Mouse (Mus musculus): ENCODE measurements around the gene Fbxw10. TPM values are rescaled to one million over a fixed set of nuclear protein-coding genes. Genes with fewer than 3 reads are reported as not detected.
A peak's percentile ranks its signal among the peaks of the same experiment; 100 is the strongest.

Fbxw10 gene
- polyA plus RNA-seq, 1 experiment from 2014 or later, result 0.49 TPM

- Histone ChIP-seq H3K4me1 (peaks cover 32% of the 10 kb centered on the region), H3K4me2 (peak within 1 kb of the TSS; percentile 79), H3K9ac (peak within 1 kb of the TSS; percentile 41), H3K27me3 (no peaks in the 10 kb centered on the region), H3K9me3 (no peaks in the 10 kb centered on the region), H3K4me3 (peak within 1 kb of the TSS; percentile 54), H3K36me3 (no peaks in the 10 kb centered on the region), H3K27ac (peak within 1 kb of the TSS; percentile 87)
- ATAC-seq (ENCODE audit: borderline replicate concordance, extremely low read depth, low FRiP score, low TSS enrichment), result peak; percentile 89
- 1% methylated on average over 15 of the region's 15 CpGs for WGBS
Measured at GRCm38 (mm10) chr11:62820059-62820541, 26.8 kb upstream of the Fbxw10 start, which contains the start of gene Trim16. Gene Trim16 (plus strand): TSS chr11:62820231.

DNA sequence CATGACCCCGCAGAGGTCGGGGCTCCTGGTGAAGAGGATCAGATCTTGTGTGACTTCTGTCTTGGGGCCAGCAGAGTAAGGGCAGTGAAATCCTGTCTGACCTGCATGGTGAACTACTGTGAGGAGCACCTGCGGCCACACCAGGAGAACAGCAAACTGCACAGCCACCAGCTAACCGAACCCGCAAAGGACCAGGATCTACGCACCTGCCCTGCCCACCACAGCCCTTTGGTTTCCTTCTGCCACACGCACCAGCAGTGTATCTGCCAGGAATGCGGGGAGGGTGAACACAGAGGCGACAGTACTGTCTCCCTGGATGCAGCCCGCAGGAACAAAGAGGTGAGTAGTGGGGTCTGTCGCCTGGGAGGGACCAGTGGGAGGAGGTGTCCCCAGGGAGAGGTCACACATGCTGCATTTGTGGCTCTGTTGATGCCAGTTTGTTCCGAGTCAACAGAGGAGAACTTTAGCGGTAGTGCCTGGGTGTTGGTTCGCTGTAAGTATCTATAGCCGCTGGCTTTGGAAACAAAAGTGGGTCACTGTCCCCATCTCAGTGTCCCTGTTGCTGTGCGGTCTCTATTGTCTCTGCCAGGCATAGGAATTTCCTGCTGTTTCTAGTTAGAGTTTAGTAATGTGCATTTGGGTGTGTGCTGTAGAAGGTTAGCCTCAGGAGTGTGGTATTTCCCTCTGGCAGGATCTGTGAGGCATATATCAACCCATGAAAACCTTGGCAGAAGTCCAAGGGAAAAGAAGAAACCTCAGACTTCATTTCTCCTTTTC, 26.0 kb upstream of the Fbxw10 start:
- 5% methylated on average over 16 of the region's 16 CpGs for WGBS
- Histone ChIP-seq H3K9ac (peak overlapping the region; percentile 41), H3K36me3 (no peaks in the 10 kb centered on the region), H3K4me3 (peak overlapping the region; percentile 54), H3K27ac (peak overlapping the region; percentile 87), H3K27me3 (no peaks in the 10 kb centered on the region), H3K4me2 (peak overlapping the region; percentile 79), H3K9me3 (no peaks in the 10 kb centered on the region), H3K4me1 (peaks cover 40% of the 10 kb centered on the region)
- peak; percentile 41 for ATAC-seq (ENCODE audit: borderline replicate concordance, extremely low read depth, low FRiP score, low TSS enrichment)

DNA sequence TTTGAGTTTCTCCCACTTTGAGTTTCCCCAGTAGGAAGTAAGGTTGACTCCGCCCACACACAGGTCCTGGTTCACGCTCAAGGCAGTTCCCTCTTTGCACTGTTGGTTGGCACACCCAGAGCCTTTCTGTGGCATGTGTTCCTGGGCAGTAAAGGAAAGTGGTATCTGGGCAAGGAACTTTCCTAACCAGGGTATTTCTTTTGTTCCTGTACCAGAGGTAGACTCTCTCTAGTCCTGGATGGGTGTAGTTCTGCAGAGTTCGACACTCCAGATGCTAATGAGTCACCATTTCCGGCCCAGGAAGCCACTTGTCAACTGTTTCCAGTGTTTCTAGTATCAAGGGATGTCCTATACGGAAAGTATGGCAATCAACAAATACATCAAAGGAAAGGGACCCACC, 25.0 kb upstream of the Fbxw10 start:
- no peaks in the 10 kb centered on the region for H3K36me3 ChIP-seq
- 50% methylated on average over 5 of the region's 5 CpGs for WGBS
- peak overlapping the region; percentile 5; the same call in 1 of the 2 replicates for H3K9ac ChIP-seq

DNA sequence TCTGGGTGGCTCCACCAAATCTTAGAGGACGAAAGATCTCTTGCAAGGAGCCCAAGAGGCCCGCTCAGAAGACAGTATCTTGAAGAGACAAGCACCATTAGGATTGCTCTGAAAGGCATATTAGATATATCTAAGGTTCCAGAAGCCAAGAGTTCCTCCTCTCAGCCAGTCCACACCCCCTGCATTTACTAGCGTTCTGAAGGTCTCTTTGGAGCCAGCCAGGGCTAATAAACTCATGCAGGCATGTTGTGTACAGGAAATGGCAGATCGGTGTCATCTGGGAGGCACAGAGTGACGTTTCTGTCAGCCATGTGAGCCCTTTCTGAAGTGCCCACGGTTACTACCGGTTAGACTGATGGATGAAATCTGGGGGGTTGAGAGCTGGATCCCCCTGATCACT, 22.7 kb upstream of the Fbxw10 start:
- no peaks in the 10 kb centered on the region for H3K36me3 ChIP-seq
- H3K4me1 ChIP-seq, result peaks cover 36% of the 10 kb centered on the region
- no peaks in the 10 kb centered on the region for H3K9me3 ChIP-seq
- H3K9ac ChIP-seq, result no peak overlapping the region
- no peak overlapping the region for H3K4me3 ChIP-seq
- peak overlapping the region; percentile 28 for H3K4me2 ChIP-seq
- no peaks in the 10 kb centered on the region for H3K27me3 ChIP-seq
- WGBS, result 55% methylated on average over 7 of the region's 7 CpGs
- ATAC-seq (ENCODE audit: borderline replicate concordance, extremely low read depth, low FRiP score, low TSS enrichment), result no peak
- no peak overlapping the region for H3K27ac ChIP-seq

More for the DNA sequence above, 25.0 kb upstream of the Fbxw10 start:
- Histone ChIP-seq H3K27me3 (no peaks in the 10 kb centered on the region), H3K4me1 (peaks cover 36% of the 10 kb centered on the region), H3K9me3 (no peaks in the 10 kb centered on the region), H3K4me3 (peak overlapping the region; percentile 29), H3K4me2 (peak overlapping the region; percentile 79), H3K27ac (peak overlapping the region; percentile 51)
- ATAC-seq (ENCODE audit: borderline replicate concordance, extremely low read depth, low FRiP score, low TSS enrichment), result no peak

DNA sequence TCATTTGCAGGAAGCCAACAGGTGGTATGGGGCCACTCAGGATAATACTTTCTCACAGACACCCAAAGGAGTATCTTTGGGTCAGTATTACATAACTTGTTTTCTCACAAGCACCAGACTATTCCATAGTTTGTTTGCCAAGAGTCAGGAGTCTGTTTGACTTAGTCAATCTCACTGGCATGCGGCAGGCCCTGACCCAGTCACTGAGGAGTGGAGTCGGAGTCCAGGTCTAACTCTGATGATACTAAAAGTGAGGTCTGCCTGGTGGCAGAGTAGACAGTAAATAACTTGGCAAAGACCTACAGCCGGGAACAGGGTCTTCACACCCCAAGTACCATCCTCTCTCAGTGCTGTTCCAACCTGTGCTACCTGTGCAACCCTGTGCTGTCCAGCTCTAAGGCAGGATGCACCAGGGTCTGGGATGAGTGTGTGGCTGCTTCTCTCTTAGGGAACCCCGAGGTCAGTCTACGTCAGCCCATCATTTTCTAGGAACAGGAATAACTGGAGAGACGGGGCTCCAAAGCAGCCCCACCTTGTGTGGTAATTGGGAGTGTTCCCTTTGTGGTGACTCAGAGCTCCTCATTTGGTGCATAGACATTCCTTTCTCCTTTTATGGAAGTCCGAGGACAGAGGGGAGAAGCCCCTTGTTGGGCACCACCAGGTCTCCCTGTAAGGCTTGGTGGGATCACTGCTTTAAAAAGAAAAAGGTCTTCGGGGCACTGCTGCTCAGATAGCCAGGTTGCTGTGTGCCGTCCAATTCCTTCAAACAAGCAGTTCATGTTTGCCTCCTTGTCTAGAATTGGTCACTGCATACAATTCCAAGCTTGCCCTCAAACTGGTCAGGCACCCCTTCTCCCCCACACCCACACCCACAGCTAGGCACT, 21.4 kb upstream of the Fbxw10 start:
- WGBS, result 66% methylated on average over 9 of the region's 9 CpGs
- ATAC-seq (ENCODE audit: borderline replicate concordance, extremely low read depth, low FRiP score, low TSS enrichment), result no peak
- H3K4me1 ChIP-seq, result peaks cover 24% of the 10 kb centered on the region
- no peak overlapping the region for H3K27ac ChIP-seq
- H3K9ac ChIP-seq, result no peak overlapping the region
- H3K9me3 ChIP-seq, result no peaks in the 10 kb centered on the region
- no peak overlapping the region for H3K4me3 ChIP-seq
- no peak overlapping the region for H3K4me2 ChIP-seq
- H3K36me3 ChIP-seq, result no peaks in the 10 kb centered on the region
- H3K27me3 ChIP-seq, result no peaks in the 10 kb centered on the region

- H3K27ac ChIP-seq, result no peak overlapping the region
- no peak for ATAC-seq (ENCODE audit: borderline replicate concordance, extremely low read depth, low FRiP score, low TSS enrichment)
- H3K36me3 ChIP-seq, result no peaks in the 10 kb centered on the region
- H3K4me3 ChIP-seq, result no peak overlapping the region
- H3K4me2 ChIP-seq, result no peak overlapping the region
- 48% methylated on average over 6 of the region's 6 CpGs for WGBS
- no peaks in the 10 kb centered on the region for H3K27me3 ChIP-seq
- no peaks in the 10 kb centered on the region for H3K9me3 ChIP-seq
- no peak overlapping the region for H3K9ac ChIP-seq
- H3K4me1 ChIP-seq, result peaks cover 16% of the 10 kb centered on the region
Measured at GRCm38 (mm10) chr11:62826106-62826733, 20.6 kb upstream of the Fbxw10 start.

- Histone ChIP-seq H3K4me2 (no peak overlapping the region), H3K9ac (no peak overlapping the region), H3K27me3 (no peaks in the 10 kb centered on the region), H3K4me3 (no peak overlapping the region), H3K27ac (no peak overlapping the region), H3K36me3 (no peaks in the 10 kb centered on the region), H3K4me1 (peaks cover 10% of the 10 kb centered on the region; the same call in 1 of the 2 replicates), H3K9me3 (no peaks in the 10 kb centered on the region)
- WGBS, result 73% methylated on average over 4 of the region's 4 CpGs
- ATAC-seq (ENCODE audit: borderline replicate concordance, extremely low read depth, low FRiP score, low TSS enrichment), result no peak
Measured at GRCm38 (mm10) chr11:62827135-62827534, 19.7 kb upstream of the Fbxw10 start.

- no peak overlapping the region for H3K4me2 ChIP-seq
- no peak overlapping the region for H3K9ac ChIP-seq
- no peaks in the 10 kb centered on the region for H3K27me3 ChIP-seq
- no peak overlapping the region for H3K27ac ChIP-seq
- no peak for ATAC-seq (ENCODE audit: borderline replicate concordance, extremely low read depth, low FRiP score, low TSS enrichment)
- H3K4me1 ChIP-seq, result peaks cover 10% of the 10 kb centered on the region; the same call in 1 of the 2 replicates
- peaks cover 3% of the 10 kb centered on the region; the same call in 1 of the 2 replicates for H3K36me3 ChIP-seq
- no peak overlapping the region for H3K4me3 ChIP-seq
- 78% methylated on average over 3 of the region's 3 CpGs for WGBS
- H3K9me3 ChIP-seq, result no peaks in the 10 kb centered on the region
Measured at GRCm38 (mm10) chr11:62827911-62828310, 19.0 kb upstream of the Fbxw10 start.

- H3K9me3 ChIP-seq, result no peaks in the 10 kb centered on the region
- H3K27ac ChIP-seq, result no peak overlapping the region
- H3K27me3 ChIP-seq, result no peaks in the 10 kb centered on the region
- no peak overlapping the region for H3K4me2 ChIP-seq
- no peak overlapping the region for H3K9ac ChIP-seq
- peaks cover 7% of the 10 kb centered on the region; the same call in 1 of the 2 replicates for H3K4me1 ChIP-seq
- peaks cover 3% of the 10 kb centered on the region; the same call in 1 of the 2 replicates for H3K36me3 ChIP-seq
- 69% methylated on average over 2 of the region's 2 CpGs for WGBS
- no peak for ATAC-seq (ENCODE audit: borderline replicate concordance, extremely low read depth, low FRiP score, low TSS enrichment)
- H3K4me3 ChIP-seq, result no peak overlapping the region
Measured at GRCm38 (mm10) chr11:62830387-62830786, 16.5 kb upstream of the Fbxw10 start.

GRCm38 (mm10) chr11:62831906-62832305, 15.0 kb upstream of the Fbxw10 start:
- H3K9me3 ChIP-seq, result no peaks in the 10 kb centered on the region
- H3K4me2 ChIP-seq, result no peak overlapping the region
- no peak overlapping the region for H3K9ac ChIP-seq
- no peaks in the 10 kb centered on the region for H3K4me1 ChIP-seq
- no peak overlapping the region for H3K27ac ChIP-seq
- H3K36me3 ChIP-seq, result peaks cover 9% of the 10 kb centered on the region; the same call in 1 of the 2 replicates
- ATAC-seq (ENCODE audit: borderline replicate concordance, extremely low read depth, low FRiP score, low TSS enrichment), result no peak
- H3K4me3 ChIP-seq, result no peak overlapping the region
- no peaks in the 10 kb centered on the region for H3K27me3 ChIP-seq

DNA sequence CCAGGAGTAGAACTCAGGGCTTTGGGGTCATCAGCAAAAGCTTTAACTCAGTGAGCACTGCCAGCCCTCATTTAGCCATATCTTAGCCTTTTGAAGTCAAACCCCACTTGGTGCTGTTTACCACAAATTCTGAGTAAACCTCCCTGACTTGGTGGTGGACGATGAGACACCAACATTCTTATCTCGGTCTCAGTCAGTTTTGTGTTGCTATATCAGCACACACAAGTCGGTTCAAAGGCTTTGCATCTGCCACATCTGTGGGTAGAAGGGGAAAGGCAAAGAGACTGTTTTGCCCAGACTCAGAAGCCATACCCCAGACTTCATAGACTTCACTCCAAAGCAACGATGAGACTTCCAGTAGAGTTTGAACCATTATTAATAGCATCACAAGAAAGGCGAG, 2.3 kb upstream of the Fbxw10 start:
- peaks cover 4% of the 10 kb centered on the region; the same call in 1 of the 2 replicates for H3K4me1 ChIP-seq
- no peak overlapping the region for H3K27ac ChIP-seq
- H3K4me2 ChIP-seq, result no peak overlapping the region
- no peak overlapping the region for H3K4me3 ChIP-seq
- no peaks in the 10 kb centered on the region for H3K27me3 ChIP-seq
- WGBS, result 67% methylated on average over 5 of the region's 5 CpGs
- no peak overlapping the region for H3K9ac ChIP-seq
- H3K9me3 ChIP-seq, result no peaks in the 10 kb centered on the region
- no peak for ATAC-seq (ENCODE audit: borderline replicate concordance, extremely low read depth, low FRiP score, low TSS enrichment)
- peaks cover 14% of the 10 kb centered on the region; the same call in 1 of the 2 replicates for H3K36me3 ChIP-seq
